Mouse (Mus musculus) retina, adult 2 months (tissue): ENCODE measurements around the gene Arap1.
A peak's percentile ranks its signal among the peaks of the same experiment; 100 is the strongest.

Experiments used
- DNase-seq: peaks from one replicate; pipeline ENCODE4 v3.0.0-alpha.2; 2012; ENCODE audit warnings: low read depth, low spot score

The Arap1 gene

GRCm38 (mm10) chr7:101449855-101450254, 102.0 kb downstream of the Arap1 start:
- DNase-seq = no peak

- DNase-seq = peak; percentile 56
These were observed 102.8 kb downstream of the Arap1 start for GRCm38 (mm10) chr7:101450422-101451401.

- no peak for DNase-seq
These were observed 104.8 kb downstream of the Arap1 start for GRCm38 (mm10) chr7:101452669-101453068.

- no peak for DNase-seq
These were observed 105.4 kb downstream of the Arap1 start for GRCm38 (mm10) chr7:101453296-101453695.

GRCm38 (mm10) chr7:101453725-101454124, 105.9 kb downstream of the Arap1 start:
- no peak for DNase-seq

- DNase-seq = no peak
These were observed 106.6 kb downstream of the Arap1 start for GRCm38 (mm10) chr7:101454479-101454878.

GRCm38 (mm10) chr7:101455141-101455540, 107.3 kb downstream of the Arap1 start:
- no peak for DNase-seq

GRCm38 (mm10) chr7:101456318-101456717, 108.5 kb downstream of the Arap1 start:
- no peak for DNase-seq

- DNase-seq = no peak
These were observed 108.9 kb downstream of the Arap1 start for GRCm38 (mm10) chr7:101456789-101457188.

- DNase-seq = no peak
These were observed 109.4 kb downstream of the Arap1 start for GRCm38 (mm10) chr7:101457283-101457682.

- no peak for DNase-seq
These were observed 109.9 kb downstream of the Arap1 start for GRCm38 (mm10) chr7:101457801-101458200.

GRCm38 (mm10) chr7:101458278-101458781, 110.5 kb downstream of the Arap1 start:
- DNase-seq = no peak

GRCm38 (mm10) chr7:101459305-101459813, 111.5 kb downstream of the Arap1 start:
- DNase-seq = no peak

GRCm38 (mm10) chr7:101459923-101460607, 112.2 kb downstream of the Arap1 start:
- no peak for DNase-seq

- no peak for DNase-seq
These were observed 112.7 kb downstream of the Arap1 start for GRCm38 (mm10) chr7:101460608-101460957.

- DNase-seq = no peak
These were observed 113.7 kb downstream of the Arap1 start for GRCm38 (mm10) chr7:101461571-101461970.
